Mouse (Mus musculus) hindbrain, embryonic 14.5 days (tissue): ENCODE data around the gene Gne. TPM values are rescaled to one million over a fixed set of nuclear protein-coding genes. Genes with fewer than 3 reads are reported as not detected.

Experiments used
- ATAC-seq: fragments of 200-750 bp; cut with Nextera tagmentation; 2 replicates; pipeline ENCODE4 v1.8.0; 2017; ENCODE audit warnings: moderate number of reproducible peaks, mild to moderate bottlenecking, moderate TSS enrichment, moderate library complexity; ENCODE audit not compliant: low FRiP score
- DNase-seq: peaks from one replicate; pipeline ENCODE4 v3.0.0-alpha.2; 2015; ENCODE audit warnings: low spot score
- H3K27ac ChIP-seq: fragments of 300-500 bp; sonication (generic); 2 replicates; pipeline ENCODE4 v1.5.1; 2014; ENCODE audit warnings: mild to moderate bottlenecking, moderate library complexity
- H3K27me3 ChIP-seq: fragments of 300-500 bp; sonication (generic); 2 replicates; pipeline ENCODE4 v1.6.1; 2014; ENCODE audit warnings: mild to moderate bottlenecking, low read length, mixed read lengths; ENCODE audit not compliant: control insufficient read depth, insufficient read depth
- H3K36me3 ChIP-seq: fragments of 300-500 bp; sonication (generic); replicated peaks from 2 replicates; pipeline ENCODE4 v1.6.1; 2014; ENCODE audit not compliant: control insufficient read depth, insufficient read depth
- H3K4me1 ChIP-seq: fragments of 300-500 bp; sonication (generic); replicated peaks from 2 replicates; pipeline ENCODE4 v1.6.1; 2014; ENCODE audit warnings: antibody characterized with exemption, low read length, mixed read lengths; ENCODE audit not compliant: control insufficient read depth, insufficient read depth
- H3K4me2 ChIP-seq: fragments of 300-500 bp; sonication (generic); replicated peaks from 2 replicates; pipeline ENCODE4 v1.6.1; 2014; ENCODE audit warnings: mild to moderate bottlenecking, moderate library complexity
- H3K4me3 ChIP-seq: fragments of 300-500 bp; sonication (generic); replicated peaks from 2 replicates; pipeline ENCODE4 v1.5.1; 2014; ENCODE audit warnings: mild to moderate bottlenecking, low read length
- H3K9ac ChIP-seq: fragments of 300-500 bp; sonication (generic); 2 replicates; pipeline ENCODE4 v1.6.1; 2014
- H3K9me3 ChIP-seq: fragments of 300-500 bp; sonication (generic); 2 replicates; pipeline ENCODE4 v1.6.1; 2016; ENCODE audit warnings: low read length; ENCODE audit not compliant: control insufficient read depth
- WGBS: fragments of 180-500 bp; shearing (Covaris S2); extraction: QIAGEN DNeasy Blood & Tissue Kit; methylation state at CpG from one replicate; pipeline ENCODE4 v1.1.7; 2014; 5-methylcytosine and 5-hydroxymethylcytosine counted together
- polyA plus RNA-seq: library from polyadenylated mRNA; unstranded; fragments of >200 nt; fragmentation: Nextera tagmentation; extraction: Ambion mirVana; gene quantifications from 2 replicates; pipeline ENCODE4 v1.2.1, GENCODE M21; 2014

Gene Gne
- polyA plus RNA-seq, 1 experiment from 2014 or later, result 32.1 TPM

DNA sequence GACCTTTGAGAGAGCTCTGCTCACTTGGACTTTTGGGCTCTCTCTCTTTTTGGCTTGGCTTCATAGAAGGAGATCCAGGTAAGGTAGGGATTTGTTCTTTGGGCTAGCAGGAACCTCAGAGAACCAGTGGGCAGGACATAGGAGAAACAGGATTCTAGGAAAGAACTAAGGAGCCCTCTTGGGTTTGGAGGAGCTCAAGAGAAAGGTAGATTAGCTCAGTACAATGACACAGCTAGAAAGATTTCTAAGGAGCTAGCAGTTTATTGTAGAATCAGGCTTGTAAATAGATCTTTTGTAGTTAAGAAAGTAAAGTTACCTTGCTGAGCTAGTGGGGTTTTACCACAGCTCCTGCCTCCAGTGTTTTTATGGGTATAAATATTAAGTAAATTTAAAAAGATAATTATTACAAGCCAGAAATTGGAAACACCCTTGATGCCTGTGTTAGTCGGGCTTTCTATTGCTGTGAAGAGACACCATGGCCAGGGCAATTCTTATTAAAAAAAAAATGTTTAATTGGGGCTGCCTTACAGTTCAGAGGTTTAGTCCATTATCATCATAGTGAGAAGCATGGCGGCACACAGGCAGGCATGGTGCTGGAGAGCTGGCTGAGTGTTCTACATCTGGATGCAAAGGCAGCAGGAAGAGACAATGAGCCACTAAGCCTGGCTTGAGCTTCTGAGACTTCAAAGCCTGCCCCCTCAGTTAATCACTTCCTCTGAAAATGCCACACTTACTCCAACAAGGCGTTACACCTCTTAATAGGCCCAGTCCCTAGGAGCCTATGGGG lies 79.2 kb downstream of the Gne start:
- DNase-seq (no peak), ATAC-seq (no peak)
- no peak overlapping the region for H3K4me3 ChIP-seq
- H3K27ac ChIP-seq, result no peak overlapping the region
- no peaks in the 10 kb centered on the region for H3K4me1 ChIP-seq
- no peaks in the 10 kb centered on the region for H3K9me3 ChIP-seq
- H3K9ac ChIP-seq, result no peak overlapping the region
- WGBS, result 72% methylated on average over 3 of the region's 3 CpGs
- H3K4me2 ChIP-seq, result no peak overlapping the region
- no peaks in the 10 kb centered on the region for H3K27me3 ChIP-seq
- H3K36me3 ChIP-seq, result no peaks in the 10 kb centered on the region

DNA sequence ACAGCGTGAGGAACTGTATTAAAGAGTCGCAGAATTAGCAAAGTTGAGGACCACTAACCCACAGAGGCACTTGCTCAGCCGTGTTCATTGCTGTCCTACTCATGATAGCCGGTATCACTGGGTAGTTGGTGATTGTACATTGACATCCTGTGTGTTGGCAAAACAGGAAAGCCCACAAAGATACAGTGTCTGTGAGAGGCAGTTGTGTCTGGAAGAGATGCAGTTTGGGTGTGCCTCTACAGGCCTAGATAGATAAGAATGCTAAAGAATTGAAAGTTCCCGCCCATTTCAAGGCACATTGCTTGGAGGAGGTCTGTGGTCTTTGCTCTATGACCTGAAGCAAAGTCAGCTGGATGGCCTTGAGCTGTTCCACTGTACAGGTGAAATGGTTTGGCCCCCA lies 79.9 kb downstream of the Gne start, which contains the start of gene Clta:
Gene Clta, plus strand, starts transcription at position 327 of the 400 bp plus-strand sequence.
- no peak within 1 kb of the TSS for H3K27ac ChIP-seq
- no peak for ATAC-seq
- H3K4me3 ChIP-seq, result no peak within 1 kb of the TSS
- no peak for DNase-seq
- H3K27me3 ChIP-seq, result no peaks in the 10 kb centered on the region
- H3K9ac ChIP-seq, result no peak within 1 kb of the TSS
- no peaks in the 10 kb centered on the region for H3K4me1 ChIP-seq
- no peaks in the 10 kb centered on the region for H3K9me3 ChIP-seq
- H3K36me3 ChIP-seq, result no peaks in the 10 kb centered on the region
- no peak within 1 kb of the TSS for H3K4me2 ChIP-seq
- 92% methylated on average over 5 of the region's 5 CpGs for WGBS

DNA sequence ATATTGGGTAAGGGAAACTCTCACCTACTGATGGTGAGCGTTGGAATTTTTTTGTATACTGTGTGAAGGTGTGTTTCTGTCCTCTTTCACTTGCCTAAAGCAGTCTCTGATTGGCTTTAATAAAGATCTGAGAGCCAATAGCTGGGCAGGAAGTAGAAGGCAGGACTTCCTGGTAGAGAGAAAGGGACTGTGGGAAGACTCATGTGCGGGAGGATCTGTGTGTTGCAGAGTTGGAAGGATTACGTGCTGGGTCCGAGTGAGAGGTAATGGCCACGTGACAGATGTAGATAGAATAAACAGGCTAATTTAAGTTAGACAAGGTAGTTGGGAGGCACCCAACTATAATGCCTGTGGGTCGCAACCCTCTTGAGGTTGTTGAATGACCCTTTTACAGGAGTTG lies 80.4 kb downstream of the Gne start:
- peaks cover 4% of the 10 kb centered on the region; the same call in 1 of the 2 replicates for H3K9me3 ChIP-seq
- H3K36me3 ChIP-seq, result no peaks in the 10 kb centered on the region
- H3K4me1 ChIP-seq, result no peaks in the 10 kb centered on the region
- no peak overlapping the region for H3K4me2 ChIP-seq
- no peak for ATAC-seq
- H3K4me3 ChIP-seq, result no peak overlapping the region
- 87% methylated on average over 6 of the region's 6 CpGs for WGBS
- no peak overlapping the region for H3K27ac ChIP-seq
- no peaks in the 10 kb centered on the region for H3K27me3 ChIP-seq
- H3K9ac ChIP-seq, result no peak overlapping the region
- no peak for DNase-seq

DNA sequence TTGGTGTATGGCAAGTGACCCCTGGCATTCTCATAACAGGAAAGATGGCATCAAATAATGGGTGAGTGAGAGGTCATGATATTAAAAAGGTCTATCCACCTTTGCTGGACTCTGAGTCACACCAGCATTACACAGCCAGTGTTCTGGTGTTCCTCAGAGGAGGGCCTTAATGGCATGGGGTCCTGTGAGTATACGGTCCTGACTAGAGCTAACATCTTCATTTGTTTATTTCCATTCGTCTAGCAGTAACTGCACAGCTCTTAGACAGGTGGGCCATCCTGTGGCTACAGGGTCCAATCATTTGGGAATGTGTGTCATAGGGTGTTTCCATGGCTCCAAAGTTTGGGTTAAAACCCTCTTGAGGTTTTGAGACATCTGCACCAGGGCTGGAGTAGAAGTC lies 89.6 kb downstream of the Gne start:
- Histone ChIP-seq H3K4me2 (no peak overlapping the region), H3K9ac (no peak overlapping the region), H3K9me3 (peaks cover 4% of the 10 kb centered on the region; the same call in 1 of the 2 replicates), H3K4me3 (no peak overlapping the region), H3K4me1 (no peaks in the 10 kb centered on the region), H3K27me3 (no peaks in the 10 kb centered on the region), H3K27ac (no peak overlapping the region), H3K36me3 (no peaks in the 10 kb centered on the region)
- no peak for ATAC-seq
- no peak for DNase-seq
- 78% methylated on average over 2 of the region's 2 CpGs for WGBS

DNA sequence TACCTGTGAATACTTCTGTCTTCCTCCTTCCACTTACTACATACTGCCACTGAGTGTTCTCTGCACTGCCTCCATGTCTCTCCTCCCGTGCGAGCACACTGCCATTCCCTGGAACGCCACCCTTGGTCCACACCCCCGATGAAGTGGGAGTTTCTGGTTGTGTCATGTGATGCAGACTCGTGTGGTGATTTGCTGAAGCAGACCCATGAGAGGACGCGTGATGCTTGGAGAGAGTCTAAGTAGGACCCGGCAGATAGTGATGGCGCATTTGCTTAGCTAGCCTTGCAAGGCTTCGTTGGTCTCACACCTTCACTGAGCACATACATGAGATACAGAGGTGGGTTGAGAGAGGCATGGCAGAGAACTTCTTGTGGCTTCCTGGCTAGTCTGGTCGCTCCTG lies 90.9 kb downstream of the Gne start:
- no peaks in the 10 kb centered on the region for H3K27me3 ChIP-seq
- H3K4me3 ChIP-seq, result no peak overlapping the region
- no peaks in the 10 kb centered on the region for H3K4me1 ChIP-seq
- ATAC-seq (no peak), DNase-seq (no peak)
- 90% methylated on average over 11 of the region's 11 CpGs for WGBS
- H3K9me3 ChIP-seq, result no peaks in the 10 kb centered on the region
- no peak overlapping the region for H3K9ac ChIP-seq
- H3K27ac ChIP-seq, result no peak overlapping the region
- no peaks in the 10 kb centered on the region for H3K36me3 ChIP-seq
- no peak overlapping the region for H3K4me2 ChIP-seq

DNA sequence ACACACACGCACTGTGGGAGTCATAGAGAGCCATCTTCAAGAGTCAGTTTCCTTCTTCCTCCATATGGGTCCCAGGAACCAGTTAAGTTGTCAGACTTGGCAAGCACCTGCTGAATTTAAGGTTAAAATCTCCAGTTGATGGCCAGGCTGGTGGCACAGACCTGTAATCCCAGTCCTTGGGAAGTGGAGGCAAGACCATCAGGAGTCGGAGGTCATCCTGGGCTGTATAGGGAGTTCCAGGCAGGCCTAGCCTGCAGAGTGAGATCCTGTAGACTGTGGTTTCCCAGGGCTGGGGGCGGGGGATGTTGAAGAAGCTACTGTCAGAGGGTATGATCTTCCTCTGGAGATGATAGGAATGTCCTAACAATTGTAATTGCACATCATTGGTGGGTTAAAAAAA lies 95.0 kb downstream of the Gne start:
- 82% methylated on average over 3 of the region's 3 CpGs for WGBS
- H3K36me3 ChIP-seq, result no peaks in the 10 kb centered on the region

DNA sequence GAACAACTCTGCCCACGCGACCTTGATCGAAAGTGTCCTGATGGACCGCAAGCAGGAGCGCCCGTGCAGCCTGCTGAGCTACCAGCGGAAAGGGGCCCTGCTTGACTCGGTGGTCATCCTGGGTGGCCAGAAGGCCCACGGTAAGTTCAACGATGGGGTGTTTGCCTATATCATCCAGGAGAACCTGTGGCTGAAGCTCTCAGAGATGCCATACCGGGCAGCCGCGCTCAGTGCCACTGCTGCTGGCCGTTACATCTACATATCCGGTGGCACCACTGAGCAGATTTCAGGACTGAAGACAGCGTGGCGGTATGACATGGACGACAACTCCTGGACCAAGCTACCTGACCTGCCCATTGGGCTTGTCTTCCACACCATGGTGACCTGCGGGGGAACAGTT lies 99.7 kb downstream of the Gne start:
- no peak overlapping the region for H3K4me2 ChIP-seq
- H3K9me3 ChIP-seq, result no peaks in the 10 kb centered on the region
- H3K36me3 ChIP-seq, result no peaks in the 10 kb centered on the region
- H3K9ac ChIP-seq, result no peak overlapping the region
- no peak overlapping the region for H3K4me3 ChIP-seq
- ATAC-seq, result no peak
- H3K27me3 ChIP-seq, result no peaks in the 10 kb centered on the region
- H3K4me1 ChIP-seq, result peaks cover 4% of the 10 kb centered on the region
- DNase-seq, result no peak
- H3K27ac ChIP-seq, result no peak overlapping the region
- WGBS, result 94% methylated on average over 19 of the region's 19 CpGs

More for the DNA sequence above, 95.0 kb downstream of the Gne start:
- DNase-seq (no peak), ATAC-seq (no peak)
- Histone ChIP-seq H3K27me3 (no peaks in the 10 kb centered on the region), H3K4me3 (no peak overlapping the region), H3K4me1 (no peaks in the 10 kb centered on the region), H3K27ac (no peak overlapping the region), H3K9me3 (no peaks in the 10 kb centered on the region), H3K9ac (no peak overlapping the region), H3K4me2 (no peak overlapping the region)

Other genes starting within 250 kb of the Gne start
- gene Olfr157, start 244.0 kb downstream of the Gne start, polyA plus RNA-seq, result 0.03 TPM in 1 of 2 replicates, not detected in the other
- not detected in 2 replicates for gene Olfr155, start 232.6 kb downstream of the Gne start, polyA plus RNA-seq
- 6.2 and 7.3 TPM in 2 replicates for gene Reck, start 208.6 kb downstream of the Gne start, polyA plus RNA-seq
- gene Glipr2, start 126.8 kb downstream of the Gne start, polyA plus RNA-seq, result 41.4 and 43.3 TPM in 2 replicates
- 0.09 TPM in 1 of 2 replicates, not detected in the other for gene Ccin, start 100.7 kb downstream of the Gne start, polyA plus RNA-seq
- 348 and 365 TPM in 2 replicates for gene Clta, start 79.7 kb downstream of the Gne start, polyA plus RNA-seq
- gene Rnf38, start 149.6 kb upstream of the Gne start, polyA plus RNA-seq, result 46.6 and 48.2 TPM in 2 replicates
- 5.7 and 7.7 TPM in 2 replicates for gene Melk, start 216.7 kb upstream of the Gne start, polyA plus RNA-seq